ENCODE assay signal across 7 mouse cellular contexts in the genomic region with DNA sequence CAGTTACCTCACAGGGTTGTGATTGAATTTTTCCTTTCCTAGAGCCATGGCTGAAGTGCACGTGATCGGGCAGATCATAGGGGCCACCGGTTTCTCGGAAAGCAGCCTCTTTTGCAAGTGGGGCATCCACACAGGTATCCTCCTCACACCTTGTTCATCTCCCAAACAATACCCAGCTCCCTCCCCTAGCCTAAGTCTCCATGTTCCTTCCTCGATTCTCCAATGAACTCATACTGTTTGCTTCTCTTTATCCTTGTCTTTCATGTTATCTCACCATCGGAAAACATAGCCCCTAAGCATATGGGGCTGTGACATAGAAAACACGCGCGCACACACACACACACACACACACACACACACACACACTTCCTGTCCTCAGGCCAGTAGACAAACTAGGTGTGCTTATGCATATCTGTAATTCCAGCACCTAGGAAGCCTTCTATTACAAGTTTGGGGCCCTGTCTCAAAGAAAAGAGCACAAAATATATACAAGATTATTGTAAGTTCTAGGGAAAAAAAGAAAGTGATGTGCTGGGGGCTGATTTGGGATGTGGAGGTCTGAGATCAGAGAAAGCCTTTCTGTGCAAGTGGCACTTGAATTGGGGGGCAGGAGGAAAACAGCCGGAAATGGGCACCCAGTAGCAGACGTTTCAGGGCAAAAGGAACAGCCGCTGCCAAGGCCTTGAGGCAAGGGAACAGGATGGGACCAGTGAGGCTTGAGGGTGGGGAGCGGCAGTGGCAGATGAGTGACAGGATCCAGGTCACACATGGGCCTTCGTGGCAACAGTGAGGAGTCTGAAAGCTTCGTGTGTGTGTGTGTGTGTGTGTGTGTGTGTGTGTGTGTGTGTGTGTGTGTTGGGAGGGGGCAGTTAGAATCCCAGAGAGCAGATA. TPM values are rescaled to one million over a fixed set of nuclear protein-coding genes. Genes with fewer than 3 reads are reported as not detected.
DNase-seq lines count a peak whose midpoint lies in the region; ATAC-seq lines count a peak whose summit lies in the region.

No protein-coding gene starts in this region.

- 67% methylated on average over 15 of the region's 15 CpGs for WGBS in neural tube, embryonic 11.5 days
- 61% methylated on average over 15 of the region's 15 CpGs for WGBS in forebrain, embryonic 16.5 days
- 68% methylated on average over 15 of the region's 15 CpGs for WGBS in midbrain, embryonic 10.5 days

- H3K9ac ChIP-seq in neural tube, embryonic 11.5 days (ENCODE audit: low read length), result no peak overlapping the region
- no peak overlapping the region for H3K9ac ChIP-seq in forebrain, embryonic 16.5 days (replicated peaks; ENCODE audit: low read depth, low read length)

- H3K4me1 ChIP-seq in neural tube, embryonic 11.5 days (ENCODE audit: control insufficient read depth, insufficient read depth, low read length), result peaks cover 3% of the 10 kb centered on the region
- H3K4me1 ChIP-seq in forebrain, embryonic 16.5 days (replicated peaks; ENCODE audit: control insufficient read depth, insufficient read depth, low read length), result peaks cover 13% of the 10 kb centered on the region
- peaks cover 24% of the 10 kb centered on the region for H3K4me1 ChIP-seq in midbrain, embryonic 10.5 days

- DNase-seq in neural tube, embryonic 11.5 days (ENCODE audit: low spot score), result no peak
- DNase-seq in neural tube, embryonic 10.5 days (ENCODE audit: extremely low spot score, low spot score), result no peak
- no peak for DNase-seq in midbrain, embryonic 10.5 days (ENCODE audit: low spot score)
- DNase-seq in thymus, postnatal 36 days, result peak; percentile 60 to 78
- no peak for DNase-seq in right cerebral cortex, adult 2 months (ENCODE audit: low spot score in 2 of 2)
- no peak for DNase-seq in urinary bladder, postnatal 25 days (ENCODE audit: low spot score)

- H3K36me3 ChIP-seq in neural tube, embryonic 11.5 days (ENCODE audit: control insufficient read depth, insufficient read depth, low read length), result no peaks in the 10 kb centered on the region
- H3K36me3 ChIP-seq in forebrain, embryonic 16.5 days (ENCODE audit: control insufficient read depth, insufficient read depth), result no peaks in the 10 kb centered on the region
- H3K36me3 ChIP-seq in midbrain, embryonic 10.5 days, result peaks cover 14% of the 10 kb centered on the region; the same call in 1 of the 2 replicates

- H3K9me3 ChIP-seq in neural tube, embryonic 11.5 days (ENCODE audit: control insufficient read depth, low read length), result no peaks in the 10 kb centered on the region
- no peaks in the 10 kb centered on the region for H3K9me3 ChIP-seq in forebrain, embryonic 16.5 days (ENCODE audit: control insufficient read depth, low read length)
- H3K9me3 ChIP-seq in midbrain, embryonic 10.5 days (replicated peaks), result no peaks in the 10 kb centered on the region

- ATAC-seq in neural tube, embryonic 11.5 days (ENCODE audit: insufficient read depth, low FRiP score, low TSS enrichment), result no peak
- no peak for ATAC-seq in forebrain, embryonic 16.5 days

- peak overlapping the region; percentile 51; the same call in 1 of the 2 replicates for H3K4me3 ChIP-seq in neural tube, embryonic 11.5 days (ENCODE audit: low read depth, low read length)
- H3K4me3 ChIP-seq in forebrain, embryonic 16.5 days (replicated peaks; ENCODE audit: low read length), result peak overlapping the region; percentile 51
- peak overlapping the region; percentile 74 for H3K4me3 ChIP-seq in midbrain, embryonic 10.5 days

- H3K4me2 ChIP-seq in neural tube, embryonic 11.5 days (ENCODE audit: low read depth), result no peak overlapping the region
- peak overlapping the region; percentile 57 for H3K4me2 ChIP-seq in forebrain, embryonic 16.5 days (ENCODE audit: low read length)

- H3K27ac ChIP-seq in neural tube, embryonic 11.5 days (ENCODE audit: low read depth, low read length), result no peak overlapping the region
- no peak overlapping the region; the same call in 1 of the 2 replicates for H3K27ac ChIP-seq in forebrain, embryonic 16.5 days (ENCODE audit: low read length)
- H3K27ac ChIP-seq in midbrain, embryonic 10.5 days (replicated peaks), result no peak overlapping the region; the same call in 1 of the 2 replicates

- peaks cover 12% of the 10 kb centered on the region for H3K27me3 ChIP-seq in neural tube, embryonic 11.5 days (ENCODE audit: control insufficient read depth, insufficient read depth, low read length)
- peaks cover 13% of the 10 kb centered on the region for H3K27me3 ChIP-seq in forebrain, embryonic 16.5 days (replicated peaks; ENCODE audit: control insufficient read depth, insufficient read depth, low read length)
- H3K27me3 ChIP-seq in midbrain, embryonic 10.5 days (ENCODE audit: low read depth, poor library complexity, severe bottlenecking), result peaks cover 45% of the 10 kb centered on the region

RNA-seq across cellular contexts. Expression of a gene that starts 1.0 kb away (rescaled TPM):
- 33.4 and 37.2 TPM in 2 replicates for polyA plus RNA-seq in neural tube, embryonic 11.5 days (2014; fragmentation: Nextera tagmentation; extraction: Ambion mirVana)
- 35.6 and 41.3 TPM in 2 replicates for polyA plus RNA-seq in forebrain, embryonic 16.5 days (2015; fragmentation: Nextera tagmentation; extraction: Ambion mirVana)
- 38.9 TPM in 2 replicates for polyA plus RNA-seq in midbrain, embryonic 10.5 days (2016; fragmentation: Nextera tagmentation; extraction: Ambion mirVana)

RNA-seq across cellular contexts. Expression of a gene that starts 5.2 kb away (rescaled TPM):
- 1.2 and 1.6 TPM in 2 replicates for polyA plus RNA-seq in neural tube, embryonic 11.5 days (2014; fragmentation: Nextera tagmentation; extraction: Ambion mirVana)
- polyA plus RNA-seq in forebrain, embryonic 16.5 days (2015; fragmentation: Nextera tagmentation; extraction: Ambion mirVana), result 0.54 and 0.93 TPM in 2 replicates
- 0.98 and 1.7 TPM in 2 replicates for polyA plus RNA-seq in midbrain, embryonic 10.5 days (2016; fragmentation: Nextera tagmentation; extraction: Ambion mirVana)

RNA-seq across cellular contexts. Expression of a gene that starts 6.6 kb away (rescaled TPM):
- 1.6 and 1.7 TPM in 2 replicates for polyA plus RNA-seq in neural tube, embryonic 11.5 days (2014; fragmentation: Nextera tagmentation; extraction: Ambion mirVana)
- 13.5 and 28.3 TPM in 2 replicates for polyA plus RNA-seq in forebrain, embryonic 16.5 days (2015; fragmentation: Nextera tagmentation; extraction: Ambion mirVana)
- polyA plus RNA-seq in midbrain, embryonic 10.5 days (2016; fragmentation: Nextera tagmentation; extraction: Ambion mirVana), result 2.7 and 3.2 TPM in 2 replicates

RNA-seq across cellular contexts. Expression of a gene that starts 22.6 kb away (rescaled TPM):
- polyA plus RNA-seq in neural tube, embryonic 11.5 days (2014; fragmentation: Nextera tagmentation; extraction: Ambion mirVana), result 49.8 and 54.4 TPM in 2 replicates
- polyA plus RNA-seq in forebrain, embryonic 16.5 days (2015; fragmentation: Nextera tagmentation; extraction: Ambion mirVana), result 46.5 and 48.3 TPM in 2 replicates
- polyA plus RNA-seq in midbrain, embryonic 10.5 days (2016; fragmentation: Nextera tagmentation; extraction: Ambion mirVana), result 65.0 and 81.4 TPM in 2 replicates

RNA-seq across cellular contexts. Expression of a gene that starts 22.8 kb away (rescaled TPM):
- 38.2 and 43.2 TPM in 2 replicates for polyA plus RNA-seq in neural tube, embryonic 11.5 days (2014; fragmentation: Nextera tagmentation; extraction: Ambion mirVana)
- 57.7 and 61.9 TPM in 2 replicates for polyA plus RNA-seq in forebrain, embryonic 16.5 days (2015; fragmentation: Nextera tagmentation; extraction: Ambion mirVana)
- polyA plus RNA-seq in midbrain, embryonic 10.5 days (2016; fragmentation: Nextera tagmentation; extraction: Ambion mirVana), result 45.2 and 48.2 TPM in 2 replicates

Comparison
In these comparisons a context has a peak if more than half of its experiments do, and no peak if none do; other contexts are left out.
1. DNase-seq: peak in thymus, postnatal 36 days (2 of 2); none in neural tube, embryonic 11.5 days (single experiment), neural tube, embryonic 10.5 days (single experiment), midbrain, embryonic 10.5 days (single experiment), right cerebral cortex, adult 2 months (0 of 2) and urinary bladder, postnatal 25 days (single experiment).
2. Peak in every context shown above with its lines, with median percentiles within 50 percentile points of each other: H3K4me3 ChIP-seq.